Mouse (Mus musculus): ENCODE results near the gene Dtnb.

Gene Dtnb

GRCm38 (mm10) chr12:3662660-3663059, 90.5 kb downstream of the Dtnb start:
- DNase-seq: no peak

- DNase-seq: peak in 1 of 2 experiments; percentile 36
Observed at GRCm38 (mm10) chr12:3663386-3663785, 91.2 kb downstream of the Dtnb start.

GRCm38 (mm10) chr12:3669971-3670381, 97.8 kb downstream of the Dtnb start:
- DNase-seq: no peak

GRCm38 (mm10) chr12:3671117-3671516, 98.9 kb downstream of the Dtnb start:
- DNase-seq: no peak

GRCm38 (mm10) chr12:3672786-3673185, 100.6 kb downstream of the Dtnb start:
- DNase-seq: no peak

- no peak for DNase-seq
Observed at GRCm38 (mm10) chr12:3673886-3674285, 101.7 kb downstream of the Dtnb start.

- DNase-seq: no peak
Observed at GRCm38 (mm10) chr12:3674913-3675312, 102.7 kb downstream of the Dtnb start.

GRCm38 (mm10) chr12:3680721-3681120, 108.5 kb downstream of the Dtnb start:
- no peak for DNase-seq

- DNase-seq: no peak
Observed at GRCm38 (mm10) chr12:3683041-3683440, 110.9 kb downstream of the Dtnb start.

- DNase-seq: no peak
Observed at GRCm38 (mm10) chr12:3686419-3686940, 114.3 kb downstream of the Dtnb start.

GRCm38 (mm10) chr12:3690926-3691529, 118.8 kb downstream of the Dtnb start:
- peak in 1 of 2 experiments; percentile 24 for DNase-seq

GRCm38 (mm10) chr12:3692795-3693392, 120.7 kb downstream of the Dtnb start:
- peak; percentile 29 to 44 for DNase-seq

GRCm38 (mm10) chr12:3695741-3696501, 123.7 kb downstream of the Dtnb start:
- DNase-seq: peak; percentile 68 to 72

GRCm38 (mm10) chr12:3700503-3700902, 128.3 kb downstream of the Dtnb start:
- no peak for DNase-seq

GRCm38 (mm10) chr12:3702903-3703302, 130.7 kb downstream of the Dtnb start:
- no peak for DNase-seq

- no peak for DNase-seq
Observed at GRCm38 (mm10) chr12:3719151-3719721, 147.1 kb downstream of the Dtnb start.

- DNase-seq: no peak
Observed at GRCm38 (mm10) chr12:3720527-3720926, 148.3 kb downstream of the Dtnb start.

GRCm38 (mm10) chr12:3723762-3724161, 151.6 kb downstream of the Dtnb start:
- DNase-seq: peak; percentile 70 to 79

GRCm38 (mm10) chr12:3724822-3725370, 152.7 kb downstream of the Dtnb start:
- no peak for DNase-seq

GRCm38 (mm10) chr12:3729521-3730075, 157.4 kb downstream of the Dtnb start:
- DNase-seq: no peak

- peak; percentile 47 to 50 for DNase-seq
Observed at GRCm38 (mm10) chr12:3732623-3733265, 160.6 kb downstream of the Dtnb start.

- no peak for DNase-seq
Observed at GRCm38 (mm10) chr12:3733328-3733727, 161.1 kb downstream of the Dtnb start.
